Mouse (Mus musculus): ENCODE data around the gene Gpn2. TPM values are rescaled to one million over a fixed set of nuclear protein-coding genes. Genes with fewer than 3 reads are reported as not detected.
A peak's percentile ranks its signal among the peaks of the same experiment; 100 is the strongest.

Gpn2 gene
- total and polyA plus RNA-seq, 3 experiments: 35.9 to 36.8 (median 36.2) TPM

DNA sequence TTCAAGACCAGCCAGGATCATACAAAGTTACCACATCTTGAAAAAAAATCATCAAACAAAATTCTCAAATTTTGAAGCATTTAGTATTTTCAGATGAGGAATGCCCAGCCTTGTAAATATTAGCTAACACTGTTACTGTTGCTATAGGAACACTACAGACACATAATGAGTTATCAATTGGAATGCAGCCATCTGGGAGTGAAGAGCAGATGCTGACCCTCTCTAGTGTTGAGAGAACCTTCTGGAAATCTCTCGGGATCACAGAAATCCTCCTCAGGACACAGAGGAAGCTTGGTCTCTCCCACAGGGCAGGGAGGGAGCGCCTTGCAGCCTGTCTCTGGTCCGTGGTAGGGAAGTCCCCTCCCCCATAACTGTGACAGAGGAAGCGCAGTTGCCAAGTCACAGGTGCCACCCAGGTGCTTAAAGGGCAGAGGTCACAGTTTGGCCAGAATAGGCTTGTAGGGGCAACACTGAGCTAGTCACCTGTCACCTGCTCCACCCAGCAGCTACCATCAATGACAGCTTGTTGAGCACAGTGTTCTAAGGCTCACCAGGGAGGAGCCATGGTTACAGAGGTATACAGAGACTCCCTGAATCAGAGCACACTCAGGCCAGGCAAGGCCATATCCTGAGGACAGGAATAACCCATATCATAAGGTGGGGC, 35.4 kb downstream of the Gpn2 start:
- H3K27me3 ChIP-seq (replicated peaks): no peaks in the 10 kb centered on the region
- no peaks in the 10 kb centered on the region for H3K9me3 ChIP-seq (replicated peaks; ENCODE audit: low read length)
- dilution Hi-C loops (cut with MboI; ENCODE audit: extremely low pct_ligation_motif_present, extremely low pct_unique_long_range_greater_than_20kb, low sequenced_read_pairs) (no loop called here), in situ Hi-C loops (cut with MboI; ENCODE audit: low pct_ligation_motif_present, low pct_unique_long_range_greater_than_20kb, low sequenced_read_pairs) (no loop called here)
- DNase-seq (ENCODE audit: extremely low read depth): no peak
- H3K36me3 ChIP-seq (replicated peaks in 1 of 2; ENCODE audit: control insufficient read depth in 1 of 2, insufficient read depth in 1 of 2, low read length in 1 of 2): peaks cover 10 to 62% of the 10 kb centered on the region in 2 experiments
- H3K79me2 ChIP-seq (replicated peaks; ENCODE audit: control insufficient read depth, extremely low read depth, insufficient read depth, poor library complexity, severe bottlenecking): no peaks in the 10 kb centered on the region
- H3K4me3 ChIP-seq (replicated peaks in 1 of 3; ENCODE audit: low read depth in 2 of 3, low read length in 2 of 3, poor library complexity in 1 of 3): no peak overlapping the region
- H3K4me1 ChIP-seq (ENCODE audit: control insufficient read depth in 1 of 2, insufficient read depth in 2 of 2): peaks cover 33 to 65% of the 10 kb centered on the region in 2 experiments
- H3K4me2 ChIP-seq (ENCODE audit: insufficient read depth, low read depth, poor library complexity, severe bottlenecking): no peak overlapping the region
- H3K27ac ChIP-seq (ENCODE audit: insufficient read depth, low read depth): 0 out of 2 replicates have a peak overlapping the region, but pooled peaks have one; percentile 11
- TF ChIP-seq TCF12 (IDR thresholded peaks at IDR 0.05; ENCODE audit: low read depth, low read length): peak; percentile 73; the same call in 1 of the 2 replicates
- TF ChIP-seq E2F4 (IDR thresholded peaks at IDR 0.05; ENCODE audit: insufficient replicate concordance, low read depth, low read length): no peak
- TF ChIP-seq CTCF (conservative IDR thresholded peaks at IDR 0.05 in 1 of 2, IDR thresholded peaks at IDR 0.05 in 1 of 2; ENCODE audit: low read depth in 2 of 2, low read length in 2 of 2): no peak
- no peak for TF ChIP-seq ZC3H11A (IDR thresholded peaks at IDR 0.05; ENCODE audit: low read depth, low read length)
- no peak for TF ChIP-seq KAT2A (IDR thresholded peaks at IDR 0.05; ENCODE audit: insufficient replicate concordance, low read length)
- TF ChIP-seq TBP (conservative IDR thresholded peaks at IDR 0.05; ENCODE audit: low read depth, low read length): no peak
- peak; percentile 40; the same call in 1 of the 2 replicates for TF ChIP-seq BHLHE40 (IDR thresholded peaks at IDR 0.05; ENCODE audit: low read depth, low read length)
- no peak for TF ChIP-seq USF1 (IDR thresholded peaks at IDR 0.05; ENCODE audit: low read depth, low read length)
- TF ChIP-seq POLR2AphosphoS2 (IDR thresholded peaks at IDR 0.05; ENCODE audit: low read depth, low read length): no peak
- TF ChIP-seq MAZ (IDR thresholded peaks at IDR 0.05; ENCODE audit: low read depth, low read length): no peak
- TF ChIP-seq ETS1 (conservative IDR thresholded peaks at IDR 0.05; ENCODE audit: low read depth, low read length): 0 out of 2 replicates have a peak, but pooled peaks have one; percentile 13
- TF ChIP-seq GABPA (IDR thresholded peaks at IDR 0.05; ENCODE audit: insufficient replicate concordance, low read depth, low read length): no peak
- no peak for TF ChIP-seq ZKSCAN1 (IDR thresholded peaks at IDR 0.05; ENCODE audit: borderline replicate concordance, low read depth, low read length)
- TF ChIP-seq JUND (conservative IDR thresholded peaks at IDR 0.05; ENCODE audit: low read depth, low read length): no peak
- no peak for TF ChIP-seq HCFC1 (IDR thresholded peaks at IDR 0.05; ENCODE audit: low read depth, low read length)
- no peak for TF ChIP-seq UBTF (IDR thresholded peaks at IDR 0.05; ENCODE audit: low read depth, low read length)
- TF ChIP-seq MAX (IDR thresholded peaks at IDR 0.05; ENCODE audit: low read length): no peak
- TF ChIP-seq NRF1 (IDR thresholded peaks at IDR 0.05; ENCODE audit: low read depth, low read length): no peak
- no peak for TF ChIP-seq EP300 (IDR thresholded peaks at IDR 0.05; ENCODE audit: low read length)
- TF ChIP-seq MYC (IDR thresholded peaks at IDR 0.05; ENCODE audit: low read depth, low read length): no peak
- TF ChIP-seq POLR2A (IDR thresholded peaks at IDR 0.05; ENCODE audit: low read depth, low read length): no peak
- no peak overlapping the region for H3K9ac ChIP-seq (ENCODE audit: insufficient read depth, low read depth)
